Mouse (Mus musculus) large intestine, adult 2 months (tissue): ENCODE measurements around the gene Sept5. TPM values are rescaled to one million over a fixed set of nuclear protein-coding genes. Genes with fewer than 3 reads are reported as not detected.

Experiments used
- DNase-seq: peaks from one replicate; pipeline ENCODE4 v3.0.0-alpha.2; 2012; ENCODE audit warnings: low read depth, low spot score
- WGBS: fragments of 180-500 bp; shearing (Covaris S2); methylation state at CpG from one replicate; pipeline ENCODE4 v1.1.7; 2018; 5-methylcytosine and 5-hydroxymethylcytosine counted together
- polyA plus RNA-seq: library from polyadenylated mRNA; depleted of rRNA; stranded (reverse); fragments of >200 nt; gene quantifications from 2 replicates; pipeline ENCODE4 v1.2.3, GENCODE M21; 2012; rRNA removed

The Sept5 gene
- polyA plus RNA-seq, 1 experiment = 373 TPM

DNA sequence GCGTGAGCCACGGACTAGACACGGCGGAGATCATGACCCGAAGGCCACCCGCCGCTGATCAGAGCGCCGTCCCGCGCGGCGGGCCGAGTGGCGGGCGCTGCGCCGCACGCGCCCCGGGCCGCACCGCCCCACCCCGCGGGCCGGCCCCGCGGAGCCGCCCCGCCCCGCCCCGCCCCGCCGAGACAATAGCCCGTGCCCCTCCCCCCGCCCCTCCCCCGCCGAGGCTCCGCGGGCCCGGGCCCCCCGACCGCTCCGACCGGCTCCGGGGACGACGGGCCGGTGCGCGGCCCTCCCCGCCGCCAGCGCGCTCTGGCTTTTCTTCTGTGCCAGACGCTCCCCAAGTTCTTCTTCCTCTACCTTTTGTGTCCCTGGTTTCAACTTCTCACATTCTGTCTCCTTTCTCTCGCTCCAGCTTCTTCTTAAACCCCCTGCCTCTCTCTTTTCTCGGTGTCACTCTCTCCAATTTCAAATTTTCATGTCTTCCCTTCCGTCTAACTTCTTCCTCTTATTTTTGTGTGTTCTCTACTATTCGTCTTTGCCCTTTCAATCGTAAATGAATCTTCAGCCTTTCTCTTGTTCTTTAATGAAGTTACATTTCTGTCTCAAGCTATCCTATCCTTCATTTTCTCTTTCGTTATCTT is 42.7 kb downstream of the Sept5 start:
- WGBS = 3% methylated on average over 53 of the region's 62 CpGs
- DNase-seq = no peak

DNA sequence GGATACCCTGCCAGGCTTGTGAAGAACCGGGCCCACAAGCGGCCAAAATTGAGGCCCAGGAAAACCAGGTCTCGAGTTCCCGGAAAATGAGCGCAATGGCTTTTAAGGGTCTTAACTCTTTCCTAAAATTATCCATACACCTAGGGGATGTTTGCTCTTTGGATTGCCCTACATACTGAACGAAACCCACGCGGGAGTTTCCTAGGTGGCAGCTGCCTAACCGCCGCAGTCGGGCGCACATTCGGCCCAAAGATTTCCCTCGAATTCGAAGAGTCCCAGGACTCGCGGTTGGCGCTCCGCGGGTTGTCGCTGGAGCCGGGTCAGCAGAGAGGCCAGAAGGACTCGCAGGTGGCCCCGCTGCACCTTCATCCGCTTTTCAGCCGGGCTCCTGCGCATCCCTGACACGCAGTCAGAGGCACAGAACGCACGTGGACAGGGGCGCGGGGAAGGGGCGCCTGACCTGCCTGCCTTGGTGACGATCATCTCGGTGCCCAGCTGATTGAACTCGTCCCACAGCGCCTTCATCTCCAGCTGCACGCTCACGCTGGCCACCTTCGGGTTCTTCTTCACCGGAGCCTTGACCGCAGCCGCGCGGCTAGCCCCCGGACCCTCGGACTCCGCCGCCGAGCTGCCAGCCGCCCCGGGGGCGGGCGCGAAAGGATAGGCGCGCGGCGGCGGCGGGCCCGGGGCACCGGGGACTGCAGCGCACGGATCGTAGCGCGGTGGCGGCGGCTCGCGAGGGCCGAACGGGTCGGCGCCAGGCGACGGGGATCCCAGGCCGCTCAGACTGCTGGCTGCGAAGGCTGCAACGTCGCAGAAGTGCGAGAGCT is 43.5 kb downstream of the Sept5 start:
- 8% methylated on average over 82 of the region's 83 CpGs for WGBS
- no peak for DNase-seq

DNA sequence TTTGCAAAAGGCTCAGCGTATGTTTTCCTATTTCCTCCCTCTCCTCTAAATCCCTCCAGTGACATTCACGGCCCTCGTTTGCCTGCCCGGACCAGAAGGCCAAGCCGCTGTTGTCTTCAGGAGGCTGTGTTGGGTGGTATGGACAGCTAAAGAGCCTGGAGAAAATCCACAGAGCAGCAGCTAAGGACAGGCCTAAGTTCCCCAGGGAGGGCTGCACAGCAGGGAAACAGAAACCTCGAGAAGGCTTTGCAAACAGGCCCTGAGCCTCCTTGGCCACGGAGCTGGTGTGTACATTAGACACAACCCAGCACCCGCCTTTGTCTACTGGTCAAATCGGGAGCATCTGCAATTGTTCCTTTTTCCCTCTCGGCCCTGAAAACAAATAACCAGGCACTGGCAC is 44.1 kb downstream of the Sept5 start:
- WGBS = 56% methylated on average over 10 of the region's 10 CpGs
- DNase-seq = no peak

DNA sequence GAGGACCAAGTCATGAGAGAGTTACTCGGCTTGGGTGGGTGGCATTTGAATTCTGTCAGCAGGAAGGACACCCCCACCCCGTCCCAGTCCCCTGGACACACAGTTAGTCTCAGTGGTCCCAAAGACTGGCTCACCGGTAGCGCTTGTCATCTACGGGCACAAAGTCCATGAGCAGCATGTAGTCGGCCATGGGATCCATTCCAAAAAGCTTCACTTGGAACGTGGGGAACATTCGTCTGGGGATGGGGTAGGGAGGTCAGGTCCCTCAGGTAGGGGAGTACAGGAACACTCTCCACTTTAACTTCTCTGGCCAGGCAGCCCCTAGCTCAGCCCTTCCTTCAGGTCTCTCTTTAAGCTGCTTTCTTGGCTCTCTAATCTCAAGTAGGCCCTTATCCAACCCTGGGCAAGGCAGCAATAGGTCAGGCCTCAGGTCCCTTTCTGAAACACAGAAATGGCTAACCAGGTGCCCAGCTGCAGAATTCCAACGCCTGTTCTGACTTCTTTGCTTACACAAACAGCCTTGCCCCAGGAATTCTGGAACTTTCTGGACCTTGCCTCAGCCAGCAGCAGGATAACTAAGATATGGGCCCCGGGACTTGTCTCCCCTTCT is 44.7 kb downstream of the Sept5 start:
- DNase-seq = no peak
- WGBS = 81% methylated on average over 10 of the region's 10 CpGs

DNA sequence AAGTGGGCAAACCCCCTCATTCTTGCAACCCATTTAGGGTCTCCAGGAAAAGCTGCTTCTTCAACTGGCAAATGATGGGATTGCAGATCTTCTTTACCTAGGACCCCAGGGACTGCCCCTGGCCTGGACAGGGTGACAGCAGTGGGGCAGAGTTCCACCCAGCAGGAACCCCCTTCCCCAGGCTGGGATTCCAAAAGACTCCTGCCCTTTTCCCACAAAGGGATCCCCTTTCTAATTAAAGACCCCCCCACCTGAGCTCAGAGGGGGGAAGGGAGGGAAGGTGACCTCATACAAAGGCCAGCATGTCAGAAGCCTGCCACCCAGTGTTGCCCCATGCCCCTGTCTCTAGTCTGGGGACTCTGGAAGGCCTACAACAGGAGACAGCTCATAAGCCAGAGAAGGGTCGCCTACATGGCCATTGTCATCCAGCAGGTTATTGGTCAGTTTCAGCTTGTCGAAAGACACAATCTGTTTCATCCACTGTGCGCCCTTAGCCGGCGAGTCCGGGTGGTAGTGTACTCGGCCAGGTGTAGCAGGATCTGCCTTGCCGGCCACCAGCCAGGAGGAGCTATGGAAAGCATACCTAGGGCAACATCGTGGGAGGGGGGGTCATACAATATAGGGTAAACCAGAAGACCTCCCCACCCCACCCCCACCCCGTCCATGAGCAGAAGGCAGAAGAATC is 45.9 kb downstream of the Sept5 start:
- 74% methylated on average over 10 of the region's 10 CpGs for WGBS
- DNase-seq = no peak

DNA sequence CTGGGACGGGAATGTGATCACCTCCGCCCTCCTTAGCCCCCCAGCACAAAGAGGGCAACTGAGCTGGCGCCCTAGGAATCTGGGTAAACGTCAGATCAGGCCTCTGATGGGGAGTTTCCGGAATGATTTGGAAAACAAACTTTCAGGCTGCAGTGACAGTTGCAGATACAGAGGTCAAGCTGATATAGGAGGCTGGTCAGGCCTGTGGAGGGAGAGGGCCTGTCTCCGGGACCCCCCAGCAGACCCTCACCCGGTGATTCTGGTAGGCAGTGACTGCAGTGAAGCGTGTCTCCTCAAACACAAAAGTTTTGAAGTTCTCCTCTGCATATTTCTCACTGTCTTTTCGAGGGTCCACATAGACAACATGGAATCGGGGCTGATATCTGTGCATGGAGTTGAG is 46.6 kb downstream of the Sept5 start:
- 60% methylated on average over 10 of the region's 10 CpGs for WGBS
- no peak for DNase-seq

DNA sequence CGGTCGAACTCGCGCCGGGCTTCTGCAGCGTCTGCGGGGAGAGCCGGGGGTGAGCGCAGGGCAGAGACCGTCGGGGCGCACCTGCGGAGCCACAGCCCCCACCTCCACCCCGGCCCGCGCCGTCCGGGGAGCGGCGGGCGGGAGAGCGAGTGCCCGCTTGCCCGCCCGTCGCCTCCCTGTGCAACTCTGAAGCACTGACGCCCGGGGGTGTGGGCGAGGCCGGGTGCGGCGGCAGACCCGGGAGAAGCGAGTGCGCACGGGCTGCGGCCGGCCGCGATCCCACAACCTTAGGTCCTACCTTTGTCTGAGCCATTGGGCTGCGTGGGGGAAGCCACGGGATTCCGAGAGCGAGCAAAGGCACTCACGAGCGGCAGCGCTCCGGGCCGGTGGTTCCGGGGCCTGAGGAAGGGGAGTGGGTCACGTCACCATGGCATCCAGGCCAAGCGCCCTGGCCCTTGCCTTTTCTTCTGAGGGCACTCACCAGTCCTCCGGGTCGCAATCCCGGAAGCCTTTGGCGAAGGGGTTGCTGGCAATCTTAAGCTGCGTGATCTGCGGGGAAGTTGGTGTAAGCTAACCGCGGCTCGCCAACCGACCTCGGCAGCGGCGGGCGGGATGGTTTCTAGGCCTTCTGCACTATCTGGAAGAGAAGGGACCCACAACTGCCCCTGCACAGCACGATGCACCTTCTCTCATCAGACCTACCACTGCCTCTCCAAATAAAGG is 47.2 kb downstream of the Sept5 start:
- 4% methylated on average over 67 of the region's 67 CpGs for WGBS
- no peak for DNase-seq

DNA sequence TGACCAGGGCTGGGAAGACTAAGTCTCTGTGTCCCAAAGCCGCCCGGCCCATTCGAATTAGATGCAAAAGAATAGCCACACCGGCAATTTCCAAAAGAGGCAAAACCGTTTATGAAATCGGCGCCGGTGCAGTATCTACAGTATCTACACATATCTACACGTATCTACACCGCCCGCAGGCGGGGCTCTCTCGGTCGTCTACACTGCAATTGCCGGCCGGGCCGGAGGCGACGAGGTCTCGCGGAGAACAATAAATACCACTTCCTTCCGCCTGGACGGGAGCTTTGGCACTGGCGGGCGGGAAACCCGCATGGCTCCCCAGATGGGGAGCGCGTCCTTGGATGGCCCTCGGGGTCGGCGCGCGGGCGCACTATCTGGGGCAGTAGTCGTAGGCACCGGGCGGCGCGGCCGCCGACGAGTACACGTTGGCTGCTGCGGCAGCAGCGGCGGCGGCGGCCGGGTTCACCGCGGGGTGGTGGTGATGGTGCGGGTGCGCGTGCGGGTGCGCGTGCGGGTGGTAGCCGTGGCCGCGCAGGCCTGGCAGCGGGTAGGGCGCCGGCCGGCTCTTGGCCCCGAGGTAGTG is 48.0 kb downstream of the Sept5 start:
- no peak for DNase-seq
- 1% methylated on average over 66 of the region's 66 CpGs for WGBS

DNA sequence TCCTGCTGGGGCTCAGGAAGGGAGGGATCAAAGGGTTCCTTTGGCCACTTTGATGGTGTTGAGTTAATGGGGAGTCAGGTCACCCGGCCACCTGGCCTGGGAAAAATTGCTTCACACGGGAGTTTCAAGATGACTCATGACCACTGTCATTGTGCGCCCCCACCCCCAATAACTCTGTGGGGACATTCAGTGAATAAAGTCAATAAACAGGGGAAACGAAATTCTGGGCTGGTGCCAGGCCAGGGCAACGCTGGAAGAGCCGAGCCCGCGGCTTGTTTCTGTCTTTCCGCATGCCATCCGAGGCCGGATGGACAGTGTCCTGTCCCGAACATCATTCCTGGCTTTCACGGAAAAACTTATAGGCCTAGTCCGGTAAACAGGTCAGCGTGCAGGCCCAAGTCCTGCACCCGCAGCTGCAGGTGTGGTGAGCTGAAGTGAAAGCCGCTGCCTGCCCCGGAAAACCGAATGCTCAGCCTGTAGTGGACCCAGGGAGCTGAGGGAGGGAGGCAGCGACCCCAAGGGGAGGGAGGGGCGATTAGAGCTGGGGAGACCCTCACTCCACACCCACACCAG is 48.6 kb downstream of the Sept5 start:
- WGBS = 8% methylated on average over 21 of the region's 21 CpGs
- DNase-seq = no peak

DNA sequence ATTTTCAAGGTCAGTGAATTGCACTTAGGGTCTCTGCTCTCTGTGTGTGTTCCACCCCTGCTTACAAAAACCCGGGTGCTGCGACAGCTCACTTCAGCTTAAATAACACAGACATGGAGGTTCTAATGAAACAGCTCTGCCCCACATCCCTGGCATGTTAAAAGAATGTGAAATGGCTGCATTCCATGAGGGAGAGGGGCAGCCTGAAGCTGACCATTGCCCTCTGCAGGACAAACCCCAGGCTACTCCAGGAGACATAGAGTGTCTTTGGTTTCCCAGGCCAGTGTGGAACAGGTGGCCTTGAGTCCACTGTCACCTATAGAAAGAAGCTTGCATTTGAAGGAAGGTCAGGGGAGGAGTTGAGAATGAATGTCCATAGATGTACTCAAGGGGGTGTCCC is 49.4 kb downstream of the Sept5 start:
- no peak for DNase-seq
- 64% methylated on average over 2 of the region's 2 CpGs for WGBS

DNA sequence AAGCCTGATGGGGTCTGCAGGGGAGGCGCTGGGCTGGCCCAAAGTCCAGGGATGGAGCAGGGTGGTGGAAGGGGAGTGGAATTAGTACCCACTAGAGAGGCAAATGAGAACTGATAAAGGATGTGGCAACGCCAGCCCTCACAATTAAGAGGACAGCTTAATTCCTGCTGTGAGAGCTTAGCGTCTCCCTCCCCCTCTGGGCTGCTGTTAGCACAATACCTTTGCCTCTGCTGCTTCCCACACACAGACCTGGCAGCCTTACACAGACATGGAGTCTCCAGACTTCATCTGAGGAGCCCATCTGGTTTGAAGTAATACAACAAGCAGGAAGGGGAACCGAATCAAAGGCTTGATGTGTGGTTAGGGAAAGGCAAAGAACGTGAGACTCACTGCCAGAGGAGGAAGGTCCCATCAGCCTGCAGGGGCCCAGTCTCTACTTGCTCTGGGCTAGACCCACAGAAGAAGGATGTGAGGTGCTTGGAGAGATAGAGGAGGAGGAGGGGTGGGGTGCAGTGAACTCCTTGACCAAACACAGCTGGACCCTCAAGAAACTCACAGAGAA is 52.1 kb downstream of the Sept5 start:
- WGBS = 62% methylated on average over 5 of the region's 5 CpGs
- no peak for DNase-seq

DNA sequence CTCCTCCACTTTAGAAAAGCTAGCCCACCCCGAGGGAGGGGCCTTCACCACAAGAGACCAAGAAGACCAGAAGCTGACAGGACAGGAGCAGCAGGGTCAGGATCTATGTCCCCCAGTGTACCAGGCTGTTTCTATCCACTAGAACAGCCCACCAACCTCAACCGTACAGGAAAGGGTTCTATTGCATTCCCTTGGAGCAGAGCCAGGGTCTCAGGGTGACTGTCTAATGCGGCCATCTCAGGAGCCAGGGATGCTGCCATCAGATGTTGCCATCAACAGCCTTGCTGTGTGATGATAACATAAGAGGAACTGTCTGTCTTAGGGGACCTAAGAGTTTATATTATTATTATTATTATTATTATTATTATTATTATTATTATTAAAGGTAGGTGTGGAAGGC is 52.7 kb downstream of the Sept5 start:
- WGBS = 55% methylated on average over 3 of the region's 3 CpGs
- DNase-seq = no peak

DNA sequence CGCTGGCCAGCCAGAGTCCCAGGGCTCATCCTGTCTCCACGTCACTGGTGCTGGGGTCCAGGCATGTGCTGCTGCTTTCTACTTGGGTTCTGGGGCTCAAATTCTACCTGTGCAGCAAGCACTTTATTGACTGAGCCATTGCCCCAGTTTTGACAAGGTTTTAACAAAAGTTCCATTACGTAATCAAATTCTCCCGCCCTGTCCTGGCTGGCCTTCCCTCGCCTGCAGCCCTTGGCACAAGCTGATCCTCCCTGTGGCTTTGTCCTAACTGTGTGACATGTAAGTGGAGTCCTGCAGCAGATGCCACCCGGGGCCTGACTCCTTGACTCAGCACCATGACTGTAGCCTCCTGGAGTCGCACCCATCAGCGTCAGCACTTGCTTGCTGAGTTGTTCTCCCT is 55.6 kb downstream of the Sept5 start:
- no peak for DNase-seq
- 65% methylated on average over 8 of the region's 8 CpGs for WGBS

Other genes with a start within 250 kb of the Sept5 start
- gene Txnrd2, start 203.6 kb downstream of the Sept5 start, polyA plus RNA-seq = 18.0 and 19.3 TPM in 2 replicates
- gene Comt, start 203.1 kb downstream of the Sept5 start, polyA plus RNA-seq = 157 and 222 TPM in 2 replicates
- 9.9 and 13.1 TPM in 2 replicates for gene Gnb1l, start 131.2 kb downstream of the Sept5 start, polyA plus RNA-seq
- gene Rtl10, start 131.1 kb downstream of the Sept5 start, polyA plus RNA-seq = 5.0 and 7.9 TPM in 2 replicates
- 0.99 and 1.2 TPM in 2 replicates for gene Tbx1, start 39.3 kb downstream of the Sept5 start, polyA plus RNA-seq
- 102 and 145 TPM in 2 replicates for gene Gp1bb, start 7.6 kb downstream of the Sept5 start, polyA plus RNA-seq
- gene Gm49601, start 3.5 kb downstream of the Sept5 start, polyA plus RNA-seq = 90.7 and 174 TPM in 2 replicates
- 9.9 and 10.1 TPM in 2 replicates for gene Cldn5, start 146.9 kb upstream of the Sept5 start, polyA plus RNA-seq
- gene Ufd1, start 181.8 kb upstream of the Sept5 start, polyA plus RNA-seq = 27.2 and 33.5 TPM in 2 replicates
- 19.7 and 21.0 TPM in 2 replicates for gene Cdc45, start 182.0 kb upstream of the Sept5 start, polyA plus RNA-seq
- gene 2510002D24Rik, start 206.6 kb upstream of the Sept5 start, polyA plus RNA-seq = 54.3 and 55.2 TPM in 2 replicates
- 0.81 TPM in 1 of 2 replicates, not detected in the other for gene Gm28539, start 206.6 kb upstream of the Sept5 start, polyA plus RNA-seq
- 18.7 and 19.5 TPM in 2 replicates for gene Mrpl40, start 246.9 kb upstream of the Sept5 start, polyA plus RNA-seq
- gene Hira, start 247.1 kb upstream of the Sept5 start, polyA plus RNA-seq = 50.9 and 58.4 TPM in 2 replicates